Mouse (Mus musculus) ovary, adult 18-20 months (tissue): Measurements from ENCODE around the gene Rad23a.

ENCODE experiments used
- DNase-seq: peaks from one replicate; pipeline ENCODE4 v3.0.0; 2022; ENCODE audit warnings: low spot score, mixed read lengths

Rad23a gene

DNA sequence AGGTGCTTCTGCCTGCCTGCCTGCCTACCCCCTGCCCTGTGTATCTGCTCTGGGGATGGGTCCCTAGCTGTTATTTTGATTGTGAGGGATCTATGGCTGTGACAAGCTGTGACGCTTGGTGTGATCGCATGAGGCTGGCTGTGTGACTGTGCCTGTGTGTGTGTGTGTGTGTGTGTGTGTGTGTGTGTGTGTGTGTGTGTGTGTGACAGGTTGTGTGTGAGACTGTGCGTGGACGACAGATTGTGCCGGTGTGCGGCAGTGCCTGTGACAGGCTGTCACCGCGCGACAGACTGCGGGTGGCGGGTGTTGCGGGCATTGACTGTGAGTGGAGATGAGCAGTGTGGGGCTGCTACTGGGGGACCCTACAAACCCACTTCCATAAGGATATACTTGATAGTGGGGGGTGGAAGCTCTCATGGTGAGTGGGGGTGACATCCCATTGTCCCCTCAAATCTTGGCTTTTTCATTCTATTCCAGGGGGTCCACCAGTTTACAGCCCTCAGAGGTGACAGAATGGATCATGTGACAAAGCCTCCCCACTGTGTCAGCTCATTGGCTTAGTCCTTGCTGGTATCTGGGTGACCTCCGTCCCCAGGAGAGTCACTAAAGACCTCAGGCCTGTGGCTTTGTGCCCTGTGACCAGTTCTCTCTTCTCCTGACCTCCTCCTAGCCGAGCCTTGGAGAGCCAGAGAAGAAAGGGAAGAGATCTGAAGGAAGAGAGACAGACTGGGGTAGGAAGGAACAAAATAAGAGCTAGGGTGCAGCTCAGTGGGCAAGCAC lies 52.8 kb downstream of the Rad23a start:
- DNase-seq = no peak

DNA sequence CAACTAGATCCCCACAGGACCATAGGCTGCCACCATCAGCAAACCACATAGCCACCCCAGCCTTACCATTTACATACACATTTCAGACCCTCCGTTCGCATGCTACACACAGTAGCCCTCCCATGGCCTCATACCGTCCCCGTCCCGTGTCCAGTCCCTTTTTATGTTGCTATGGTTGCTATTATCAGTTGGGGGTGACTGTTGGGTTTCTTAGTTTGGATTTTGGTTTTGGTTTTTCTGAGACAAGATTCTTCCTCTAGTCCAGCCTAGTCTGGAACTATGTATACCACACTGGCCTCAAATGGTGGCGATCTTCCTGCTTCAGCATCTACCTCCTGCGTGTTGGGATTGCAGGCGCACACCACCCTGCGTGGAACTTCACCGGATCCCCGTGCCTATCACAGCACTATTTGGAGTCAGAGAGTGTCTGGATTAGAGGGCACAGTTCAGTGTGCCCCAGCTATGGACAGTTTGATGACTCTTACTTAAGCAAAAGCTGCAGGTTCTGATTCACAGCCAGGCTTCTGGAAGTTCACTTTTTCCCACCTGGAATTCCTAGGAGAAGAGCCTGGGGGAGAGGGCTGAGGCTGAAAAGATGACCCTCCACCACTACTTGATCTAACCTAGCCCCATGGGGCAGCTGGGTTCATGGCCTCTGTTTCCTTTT lies 53.5 kb downstream of the Rad23a start:
- DNase-seq = no peak

DNA sequence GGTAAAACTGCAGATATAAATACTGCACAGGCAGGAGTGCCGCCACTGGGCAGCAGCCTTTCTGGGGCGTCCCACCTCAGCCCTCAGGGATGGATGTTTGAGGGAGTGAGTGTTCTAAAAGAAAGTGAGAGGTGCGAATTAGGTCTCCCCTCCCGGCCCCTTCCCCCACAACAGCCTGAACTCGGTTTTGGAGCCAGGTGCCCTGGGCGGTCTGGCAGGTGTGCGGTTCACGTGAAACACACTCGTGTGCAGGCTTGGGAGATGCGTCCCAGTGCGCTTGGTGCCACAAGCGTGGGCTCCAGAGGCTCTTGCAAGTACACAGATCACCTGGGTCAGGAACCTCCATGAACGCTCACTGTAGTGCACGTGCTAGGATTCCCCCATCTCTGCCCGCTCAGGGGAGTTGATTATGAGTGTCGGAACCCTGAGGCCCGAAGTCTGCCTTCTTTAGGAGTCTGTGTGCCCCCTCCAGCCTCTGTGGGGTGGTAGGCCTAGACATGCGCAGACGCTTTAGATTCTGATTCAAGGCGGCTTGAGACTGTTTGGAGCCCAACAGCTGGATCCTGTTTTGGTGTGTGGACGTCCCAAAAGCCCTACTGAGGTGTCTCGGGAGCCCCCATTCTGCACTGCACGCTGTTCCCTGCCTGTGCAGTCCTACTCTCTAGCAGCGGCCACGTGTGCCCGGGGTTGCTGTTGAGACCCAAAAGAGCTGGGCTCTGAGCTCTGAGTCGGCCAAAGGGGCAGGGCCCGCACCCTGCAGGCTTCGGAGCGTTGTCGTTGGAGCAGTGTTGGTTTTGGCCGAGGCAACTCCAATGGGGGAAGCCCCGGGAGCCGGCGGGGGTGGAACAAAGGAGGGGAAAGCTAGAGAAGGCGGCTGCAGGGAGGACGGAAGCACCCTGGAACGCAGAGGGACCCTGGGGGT lies 54.4 kb downstream of the Rad23a start:
- DNase-seq = peak; percentile 38

- no peak for DNase-seq
These were observed 55.0 kb downstream of the Rad23a start for GRCm38 (mm10) chr8:84785506-84785755.

DNA sequence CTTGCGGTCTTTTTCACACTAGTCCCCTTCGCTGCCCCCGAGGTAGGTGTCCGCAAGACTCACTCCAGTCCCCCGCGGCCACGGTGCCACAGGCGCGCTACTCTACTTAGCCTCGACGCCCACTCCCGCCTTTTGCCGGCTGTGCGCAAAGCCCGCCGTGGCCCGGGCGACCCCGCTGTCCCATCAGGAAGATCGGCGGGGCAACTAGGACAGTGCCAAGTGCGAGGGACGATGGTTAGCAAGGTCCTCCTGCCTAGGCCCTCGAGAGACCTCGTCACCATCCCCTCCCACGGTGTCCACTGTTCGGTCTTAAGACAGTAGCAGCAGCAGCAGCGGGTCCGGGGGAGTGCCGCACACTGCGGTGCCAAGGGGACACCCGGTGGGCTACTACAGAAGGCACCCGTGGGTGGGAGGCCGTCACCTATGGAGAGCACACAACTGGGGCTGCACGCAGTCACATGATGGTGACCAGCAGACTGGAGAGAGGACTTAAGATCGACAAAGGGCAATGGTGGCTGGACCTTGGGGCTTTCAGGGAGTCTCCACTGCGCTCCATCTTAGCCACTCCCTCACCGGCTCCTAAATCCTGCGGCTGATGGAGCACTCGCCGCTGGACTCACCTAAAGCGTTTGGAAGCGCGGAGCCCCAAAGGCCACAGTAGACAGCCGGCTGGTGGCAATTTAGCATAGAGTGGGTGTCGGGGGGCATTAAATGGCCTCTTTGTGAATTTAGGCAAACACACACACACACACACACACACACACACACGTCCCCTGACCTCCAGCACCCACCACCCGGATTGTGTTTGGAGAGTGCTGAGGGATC lies 55.6 kb downstream of the Rad23a start:
- DNase-seq = no peak
